Mouse (Mus musculus) liver, postnatal 0 days (tissue): ENCODE measurements around the gene Cpeb3.

Source experiments
- CTCF ChIP-seq: sonication (generic); IDR thresholded peaks from 2 replicates; pipeline ENCODE4 v1.5.1; 2016; ENCODE audit warnings: antibody characterized with exemption, low read depth
- EP300 ChIP-seq: IDR thresholded peaks from 2 replicates; pipeline ENCODE4 v1.6.1; 2016; ENCODE audit warnings: antibody characterized with exemption, low read depth, mild to moderate bottlenecking

GRCm38 (mm10) chr19:37032364-37032763, 176.0 kb downstream of the Cpeb3 start:
- TF ChIP-seq EP300: no peak
- TF ChIP-seq CTCF: no peak
